Mouse (Mus musculus) forebrain, embryonic 14.5 days (tissue): ENCODE data around the gene Lmtk2. TPM values are rescaled to one million over a fixed set of nuclear protein-coding genes. Genes with fewer than 3 reads are reported as not detected.

Experiments
- ATAC-seq: fragments of 200-750 bp; cut with Nextera tagmentation; 2 replicates; pipeline ENCODE4 v1.8.0; 2017; ENCODE audit warnings: mild to moderate bottlenecking, moderate library complexity
- DNase-seq: peaks from one replicate; pipeline ENCODE4 v3.0.0-alpha.2; 2015; ENCODE audit warnings: low spot score
- H3K27ac ChIP-seq: fragments of 300-500 bp; sonication (generic); 2 replicates; pipeline ENCODE4 v1.5.1; 2014; ENCODE audit warnings: low read depth, mild to moderate bottlenecking, control low read depth, low read length, moderate library complexity
- H3K27me3 ChIP-seq: fragments of 300-500 bp; sonication (generic); replicated peaks from 2 replicates; pipeline ENCODE4 v1.6.1; 2014; ENCODE audit warnings: low read length, control low read depth, mixed read lengths; ENCODE audit not compliant: control insufficient read depth, insufficient read depth
- H3K36me3 ChIP-seq: fragments of 300-500 bp; sonication (generic); 2 replicates; pipeline ENCODE4 v1.6.1; 2014; ENCODE audit warnings: low read length, control low read depth; ENCODE audit not compliant: control insufficient read depth, insufficient read depth
- H3K4me1 ChIP-seq: fragments of 300-500 bp; sonication (generic); 2 replicates; pipeline ENCODE4 v1.6.1; 2014; ENCODE audit warnings: antibody characterized with exemption, low read length, control low read depth; ENCODE audit not compliant: control insufficient read depth, insufficient read depth
- H3K4me2 ChIP-seq: fragments of 300-500 bp; sonication (generic); 2 replicates; pipeline ENCODE4 v1.6.1; 2014; ENCODE audit warnings: mild to moderate bottlenecking, control low read depth, low read length
- H3K4me3 ChIP-seq: fragments of 300-500 bp; sonication (generic); 2 replicates; pipeline ENCODE4 v1.5.1; 2014; ENCODE audit warnings: low read depth, low read length, control low read depth
- H3K9ac ChIP-seq: fragments of 300-500 bp; sonication (generic); 2 replicates; pipeline ENCODE4 v1.6.1; 2014; ENCODE audit warnings: mild to moderate bottlenecking, low read length, control low read depth, moderate library complexity
- H3K9me3 ChIP-seq: fragments of 300-500 bp; sonication (generic); replicated peaks from 2 replicates; pipeline ENCODE4 v1.6.1; 2016; ENCODE audit warnings: low read length, control low read depth, mixed read lengths; ENCODE audit not compliant: control insufficient read depth
- WGBS: fragments of 180-500 bp; shearing (Covaris S2); extraction: QIAGEN DNeasy Blood & Tissue Kit; methylation state at CpG from one replicate; pipeline ENCODE4 v1.1.7; 2014; 5-methylcytosine and 5-hydroxymethylcytosine counted together
- polyA plus RNA-seq: library from polyadenylated mRNA; unstranded; fragments of >200 nt; fragmentation: Nextera tagmentation; extraction: Ambion mirVana; gene quantifications from 2 replicates; pipeline ENCODE4 v1.2.1, GENCODE M21; 2014

Lmtk2 gene
- polyA plus RNA-seq, 1 experiment from 2014 or later = 5.2 TPM

GRCm38 (mm10) chr5:144098640-144098929 lies 1.7 kb upstream of the Lmtk2 start:
- DNase-seq (no peak), ATAC-seq (no peak)
- Histone ChIP-seq H3K36me3 (no peaks in the 10 kb centered on the region), H3K27me3 (no peaks in the 10 kb centered on the region), H3K4me3 (no peak overlapping the region), H3K9me3 (no peaks in the 10 kb centered on the region), H3K4me2 (no peak overlapping the region), H3K27ac (no peak overlapping the region), H3K9ac (no peak overlapping the region), H3K4me1 (peaks cover 8% of the 10 kb centered on the region)
- 24% methylated on average over 8 of the region's 8 CpGs for WGBS

- Histone ChIP-seq H3K4me1 (peaks cover 8% of the 10 kb centered on the region), H3K9me3 (no peaks in the 10 kb centered on the region), H3K9ac (peak overlapping the region; percentile 95), H3K36me3 (no peaks in the 10 kb centered on the region), H3K27me3 (no peaks in the 10 kb centered on the region), H3K4me3 (peak overlapping the region; percentile 95), H3K4me2 (peak overlapping the region; percentile 72), H3K27ac (peak overlapping the region; percentile 86; the same call in 1 of the 2 replicates)
- ATAC-seq = no peak
- no peak for DNase-seq
- 3% methylated on average over 17 of the region's 20 CpGs for WGBS
Measured at GRCm38 (mm10) chr5:144100948-144101347, 712 bp downstream of the Lmtk2 start.

GRCm38 (mm10) chr5:144105070-144105469 lies 4.8 kb downstream of the Lmtk2 start:
- DNase-seq (no peak), ATAC-seq (no peak)
- Histone ChIP-seq H3K27ac (no peak overlapping the region), H3K27me3 (no peaks in the 10 kb centered on the region), H3K4me2 (no peak overlapping the region), H3K36me3 (no peaks in the 10 kb centered on the region), H3K4me1 (peaks cover 6% of the 10 kb centered on the region), H3K4me3 (no peak overlapping the region), H3K9me3 (no peaks in the 10 kb centered on the region), H3K9ac (no peak overlapping the region)
- 76% methylated on average over 9 of the region's 9 CpGs for WGBS

- Histone ChIP-seq H3K4me2 (no peak overlapping the region), H3K27me3 (no peaks in the 10 kb centered on the region), H3K4me3 (no peak overlapping the region), H3K4me1 (peaks cover 6% of the 10 kb centered on the region), H3K36me3 (no peaks in the 10 kb centered on the region), H3K9ac (no peak overlapping the region), H3K9me3 (no peaks in the 10 kb centered on the region), H3K27ac (no peak overlapping the region)
- 83% methylated on average over 6 of the region's 6 CpGs for WGBS
- no peak for DNase-seq
- ATAC-seq = no peak
Measured at GRCm38 (mm10) chr5:144105471-144106129, 5.4 kb downstream of the Lmtk2 start.

- DNase-seq (no peak), ATAC-seq (no peak)
- 96% methylated on average over 3 of the region's 3 CpGs for WGBS
- Histone ChIP-seq H3K4me2 (no peak overlapping the region), H3K27ac (no peak overlapping the region), H3K9ac (no peak overlapping the region), H3K36me3 (no peaks in the 10 kb centered on the region), H3K9me3 (no peaks in the 10 kb centered on the region), H3K4me1 (peaks cover 6% of the 10 kb centered on the region), H3K27me3 (no peaks in the 10 kb centered on the region), H3K4me3 (no peak overlapping the region)
Measured at GRCm38 (mm10) chr5:144106130-144106510, 5.9 kb downstream of the Lmtk2 start.

GRCm38 (mm10) chr5:144109201-144109600 lies 9.0 kb downstream of the Lmtk2 start:
- Histone ChIP-seq H3K36me3 (no peaks in the 10 kb centered on the region), H3K4me2 (no peak overlapping the region), H3K4me1 (peaks cover 2% of the 10 kb centered on the region; the same call in 1 of the 2 replicates), H3K4me3 (no peak overlapping the region), H3K9me3 (no peaks in the 10 kb centered on the region), H3K27me3 (no peaks in the 10 kb centered on the region), H3K27ac (no peak overlapping the region), H3K9ac (no peak overlapping the region)
- DNase-seq = no peak
- no peak for ATAC-seq
- WGBS = 92% methylated on average over 8 of the region's 8 CpGs

GRCm38 (mm10) chr5:144112574-144113438 lies 12.6 kb downstream of the Lmtk2 start:
- ATAC-seq (no peak), DNase-seq (peak; percentile 33)
- 66% methylated on average over 11 of the region's 11 CpGs for WGBS
- H3K4me2 ChIP-seq = no peak overlapping the region
- H3K4me1 ChIP-seq = peaks cover 2% of the 10 kb centered on the region; the same call in 1 of the 2 replicates
- H3K27me3 ChIP-seq = no peaks in the 10 kb centered on the region
- no peaks in the 10 kb centered on the region for H3K36me3 ChIP-seq
- H3K9me3 ChIP-seq = no peaks in the 10 kb centered on the region
- no peak overlapping the region for H3K4me3 ChIP-seq
- H3K9ac ChIP-seq = no peak overlapping the region
- peak overlapping the region; percentile 29; the same call in 1 of the 2 replicates for H3K27ac ChIP-seq

GRCm38 (mm10) chr5:144114068-144114467 lies 13.8 kb downstream of the Lmtk2 start:
- Histone ChIP-seq H3K9me3 (no peaks in the 10 kb centered on the region), H3K9ac (no peak overlapping the region), H3K27me3 (no peaks in the 10 kb centered on the region), H3K36me3 (no peaks in the 10 kb centered on the region), H3K4me2 (no peak overlapping the region), H3K27ac (no peak overlapping the region), H3K4me3 (no peak overlapping the region), H3K4me1 (peaks cover 2% of the 10 kb centered on the region; the same call in 1 of the 2 replicates)
- ATAC-seq = no peak
- DNase-seq = no peak
- 88% methylated on average over 2 of the region's 2 CpGs for WGBS
